Mouse (Mus musculus) kidney, adult 2 months (tissue): ENCODE results near the gene Dus3l.

ENCODE experiments used
- CTCF ChIP-seq: fragments of 200-500 bp; conservative IDR thresholded peaks from 2 replicates; pipeline ENCODE4 v1.5.1; 2011; ENCODE audit warnings: low read depth, mild to moderate bottlenecking, control low read depth, low read length, moderate library complexity, mixed read lengths; ENCODE audit not compliant: insufficient read depth, insufficient read length
- POLR2A ChIP-seq: fragments of 200-500 bp; IDR thresholded peaks from one replicate; pipeline ENCODE4 v1.6.1; 2011; ENCODE audit warnings: low read depth, low read length, control low read depth

GRCm38 (mm10) chr17:56815057-56815345, 50.4 kb downstream of the Dus3l start:
- TF ChIP-seq CTCF (no peak), POLR2A (no peak)
